Mouse (Mus musculus) heart, embryonic 10.5 days (tissue): ENCODE measurements around the gene Slc22a18. TPM values are rescaled to one million over a fixed set of nuclear protein-coding genes. Genes with fewer than 3 reads are reported as not detected.

Experiments used
- DNase-seq: peaks from one replicate; pipeline ENCODE4 v3.0.0-alpha.2; 2017; ENCODE audit warnings: low spot score
- H3K27ac ChIP-seq: fragments of 300-500 bp; sonication (generic); 2 replicates; pipeline ENCODE4 v1.5.1; 2016; ENCODE audit warnings: mild to moderate bottlenecking
- H3K27me3 ChIP-seq: fragments of 300-500 bp; sonication (generic); 2 replicates; pipeline ENCODE4 v1.6.1; 2016; ENCODE audit warnings: mild to moderate bottlenecking; ENCODE audit not compliant: poor library complexity, insufficient read depth, severe bottlenecking
- H3K36me3 ChIP-seq: fragments of 300-500 bp; sonication (generic); 2 replicates; pipeline ENCODE4 v1.6.1; 2016; ENCODE audit warnings: mild to moderate bottlenecking, moderate library complexity
- H3K4me1 ChIP-seq: fragments of 300-500 bp; sonication (generic); 2 replicates; pipeline ENCODE4 v1.6.1; 2016; ENCODE audit warnings: mild to moderate bottlenecking
- H3K4me3 ChIP-seq: fragments of 300-500 bp; sonication (generic); 2 replicates; pipeline ENCODE4 v1.5.1; 2016; ENCODE audit warnings: mild to moderate bottlenecking, moderate library complexity
- H3K9me3 ChIP-seq: fragments of 300-500 bp; sonication (generic); 2 replicates; pipeline ENCODE4 v1.6.1; 2016; ENCODE audit warnings: mild to moderate bottlenecking, moderate library complexity
- WGBS: fragments of 180-500 bp; shearing (Covaris S2); methylation state at CpG from one replicate; pipeline ENCODE4 v1.1.7; 2016; 5-methylcytosine and 5-hydroxymethylcytosine counted together
- polyA plus RNA-seq: library from polyadenylated mRNA; unstranded; fragments of >200 nt; fragmentation: Nextera tagmentation; extraction: Ambion mirVana; gene quantifications from 2 replicates; pipeline ENCODE4 v1.2.1, GENCODE M21; 2016

Slc22a18 gene
- polyA plus RNA-seq, 1 experiment from 2014 or later = 1.3 TPM

DNA sequence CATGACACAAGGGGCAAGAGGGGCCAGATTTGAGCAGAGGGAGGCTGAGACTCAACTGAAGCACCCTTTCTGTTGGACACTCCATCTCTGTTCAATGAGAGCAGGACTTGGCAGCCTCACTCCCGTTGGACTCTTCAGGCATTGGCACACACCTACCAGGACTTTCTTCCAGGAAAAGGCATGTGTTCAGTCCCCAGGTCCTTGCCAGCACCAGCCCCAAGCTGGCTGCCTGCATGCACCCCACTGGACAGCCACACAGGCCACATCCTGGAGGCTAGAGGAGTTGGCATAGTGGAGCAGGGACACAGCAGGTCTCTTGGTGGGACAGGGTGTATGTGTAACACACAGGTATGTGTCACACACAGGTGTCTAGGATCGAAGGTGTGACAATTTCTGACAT, 26.4 kb upstream of the Slc22a18 start:
- Histone ChIP-seq H3K36me3 (no peaks in the 10 kb centered on the region), H3K27ac (no peak overlapping the region), H3K4me1 (peaks cover 19% of the 10 kb centered on the region), H3K9me3 (no peaks in the 10 kb centered on the region), H3K27me3 (peaks cover 62% of the 10 kb centered on the region), H3K4me3 (no peak overlapping the region)
- WGBS = 67% methylated on average over 2 of the region's 2 CpGs
- no peak for DNase-seq

GRCm38 (mm10) chr7:143458963-143459331, 14.6 kb upstream of the Slc22a18 start:
- peaks cover 34% of the 10 kb centered on the region for H3K27me3 ChIP-seq

GRCm38 (mm10) chr7:143459332-143460211, 14.0 kb upstream of the Slc22a18 start:
- 19% methylated on average over 99 of the region's 100 CpGs for WGBS
- H3K4me1 ChIP-seq = peaks cover 53% of the 10 kb centered on the region
- no peak for DNase-seq
- H3K36me3 ChIP-seq = peaks cover 19% of the 10 kb centered on the region; the same call in 1 of the 2 replicates
- H3K4me3 ChIP-seq = peak overlapping the region; percentile 72
- peaks cover 34% of the 10 kb centered on the region for H3K27me3 ChIP-seq
- H3K27ac ChIP-seq = peak overlapping the region; percentile 92
- peaks cover 17% of the 10 kb centered on the region for H3K9me3 ChIP-seq

More at GRCm38 (mm10) chr7:143458963-143459331, 14.6 kb upstream of the Slc22a18 start:
- 16% methylated on average over 38 of the region's 38 CpGs for WGBS
- Histone ChIP-seq H3K9me3 (peaks cover 17% of the 10 kb centered on the region), H3K4me1 (peaks cover 47% of the 10 kb centered on the region), H3K27ac (peak overlapping the region; percentile 92), H3K36me3 (peaks cover 19% of the 10 kb centered on the region; the same call in 1 of the 2 replicates), H3K4me3 (peak overlapping the region; percentile 72)
- DNase-seq = no peak

DNA sequence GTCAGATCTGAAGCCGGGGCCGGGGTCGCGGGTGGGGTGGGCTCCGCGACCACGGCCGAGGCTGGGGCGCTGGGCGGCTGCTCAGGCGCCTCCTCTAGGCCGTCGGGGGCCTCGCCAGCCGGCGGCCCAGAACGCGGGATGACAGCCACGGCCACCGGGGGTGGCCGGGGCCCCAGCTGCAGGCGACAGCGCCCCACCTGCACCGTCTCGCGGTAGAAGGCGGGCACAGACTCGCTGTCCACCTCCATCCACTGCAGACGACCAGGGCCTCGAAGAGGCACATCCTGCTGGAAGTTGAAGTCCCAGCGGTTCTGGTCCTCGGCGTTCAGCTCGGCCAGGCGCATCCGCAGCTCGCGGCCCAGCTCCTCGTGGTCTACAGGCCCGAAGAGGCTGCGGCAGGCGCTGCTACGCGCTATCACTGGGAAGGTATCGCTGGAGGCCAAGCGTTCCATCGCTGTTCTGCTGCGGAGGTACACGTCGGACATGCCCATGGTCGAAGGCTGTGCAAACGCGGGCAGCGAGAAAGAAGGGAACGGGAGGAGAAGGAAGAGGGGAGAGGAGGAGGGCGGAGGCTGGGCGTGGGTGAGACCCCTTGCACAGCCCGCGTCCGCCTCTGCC, 13.2 kb upstream of the Slc22a18 start:
- no peak for DNase-seq
- WGBS = 23% methylated on average over 60 of the region's 60 CpGs
- H3K27ac ChIP-seq = peak overlapping the region; percentile 92
- H3K36me3 ChIP-seq = peaks cover 19% of the 10 kb centered on the region; the same call in 1 of the 2 replicates
- H3K4me3 ChIP-seq = peak overlapping the region; percentile 72
- H3K9me3 ChIP-seq = peaks cover 17% of the 10 kb centered on the region
- peaks cover 42% of the 10 kb centered on the region for H3K27me3 ChIP-seq
- H3K4me1 ChIP-seq = peaks cover 61% of the 10 kb centered on the region

GRCm38 (mm10) chr7:143460874-143461273, 12.7 kb upstream of the Slc22a18 start, which contains the start of gene Cdkn1c:
Cdkn1c (minus strand) TSS chr7:143461050.
- Histone ChIP-seq H3K4me3 (peak within 1 kb of the TSS; percentile 72), H3K4me1 (peaks cover 62% of the 10 kb centered on the region), H3K27ac (peak within 1 kb of the TSS; percentile 92), H3K36me3 (peaks cover 19% of the 10 kb centered on the region; the same call in 1 of the 2 replicates), H3K27me3 (peaks cover 46% of the 10 kb centered on the region), H3K9me3 (peaks cover 17% of the 10 kb centered on the region)
- 24% methylated on average over 33 of the region's 48 CpGs for WGBS
- DNase-seq = peak; percentile 96

DNA sequence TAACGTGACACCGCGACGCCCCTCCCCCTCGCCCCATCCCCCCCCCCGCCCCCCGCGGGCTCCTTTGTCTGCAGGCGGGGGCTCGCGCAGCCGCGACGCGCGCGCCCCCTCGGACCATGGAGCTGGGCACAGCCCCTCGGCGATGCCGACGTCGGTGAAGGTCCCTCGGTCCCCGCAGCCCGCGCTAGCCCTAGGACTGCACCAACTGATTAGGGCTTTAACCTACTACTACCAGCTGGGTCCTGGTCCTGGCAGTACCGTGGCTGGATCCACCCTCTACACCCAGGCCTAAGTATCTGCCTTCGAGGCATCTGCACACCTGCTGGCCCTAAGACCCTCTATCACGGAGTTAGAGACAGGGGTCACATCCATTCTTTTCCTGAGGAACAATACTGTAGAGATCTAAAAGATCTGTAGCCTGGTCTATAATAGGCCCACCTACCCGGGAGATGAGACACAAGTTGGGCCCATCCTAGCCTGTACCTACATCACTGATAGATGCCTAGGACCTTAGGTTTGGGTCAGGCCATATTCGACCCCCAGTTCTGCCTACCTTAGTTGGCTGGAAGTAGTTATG, 12.2 kb upstream of the Slc22a18 start:
- peak overlapping the region; percentile 88 for H3K27ac ChIP-seq
- H3K36me3 ChIP-seq = peaks cover 19% of the 10 kb centered on the region; the same call in 1 of the 2 replicates
- peak overlapping the region; percentile 72 for H3K4me3 ChIP-seq
- peaks cover 45% of the 10 kb centered on the region for H3K27me3 ChIP-seq
- no peak for DNase-seq
- 31% methylated on average over 24 of the region's 32 CpGs for WGBS
- peaks cover 63% of the 10 kb centered on the region for H3K4me1 ChIP-seq
- H3K9me3 ChIP-seq = peaks cover 17% of the 10 kb centered on the region

- WGBS = 32% methylated on average over 11 of the region's 11 CpGs
- peaks cover 45% of the 10 kb centered on the region for H3K27me3 ChIP-seq
- peak overlapping the region; percentile 72; the same call in 1 of the 2 replicates for H3K4me3 ChIP-seq
These were observed 11.6 kb upstream of the Slc22a18 start for GRCm38 (mm10) chr7:143461920-143462319.

GRCm38 (mm10) chr7:143462516-143462915, 11.0 kb upstream of the Slc22a18 start:
- Histone ChIP-seq H3K4me3 (no peak overlapping the region), H3K4me1 (peaks cover 63% of the 10 kb centered on the region), H3K36me3 (peaks cover 19% of the 10 kb centered on the region; the same call in 1 of the 2 replicates), H3K9me3 (peaks cover 17% of the 10 kb centered on the region), H3K27ac (peak overlapping the region; percentile 85; the same call in 1 of the 2 replicates), H3K27me3 (peaks cover 43% of the 10 kb centered on the region)
- 68% methylated on average over 5 of the region's 5 CpGs for WGBS
- DNase-seq = no peak

More at GRCm38 (mm10) chr7:143461920-143462319, 11.6 kb upstream of the Slc22a18 start:
- Histone ChIP-seq H3K9me3 (peaks cover 17% of the 10 kb centered on the region), H3K4me1 (peaks cover 60% of the 10 kb centered on the region), H3K36me3 (peaks cover 19% of the 10 kb centered on the region; the same call in 1 of the 2 replicates), H3K27ac (peak overlapping the region; percentile 88)
- no peak for DNase-seq

- H3K27ac ChIP-seq = peak overlapping the region; percentile 85
- peaks cover 33% of the 10 kb centered on the region for H3K27me3 ChIP-seq
- peaks cover 17% of the 10 kb centered on the region for H3K9me3 ChIP-seq
- H3K4me1 ChIP-seq = peaks cover 71% of the 10 kb centered on the region
- DNase-seq = peak; percentile 91
- H3K4me3 ChIP-seq = 0 out of 2 replicates have a peak overlapping the region, but pooled peaks have one; percentile 16
- WGBS = 31% methylated on average over 11 of the region's 11 CpGs
- H3K36me3 ChIP-seq = peaks cover 11% of the 10 kb centered on the region; the same call in 1 of the 2 replicates
These were observed 9.6 kb upstream of the Slc22a18 start for GRCm38 (mm10) chr7:143463865-143464415.

GRCm38 (mm10) chr7:143464811-143465560, 8.6 kb upstream of the Slc22a18 start:
- DNase-seq = no peak
- Histone ChIP-seq H3K9me3 (peaks cover 14% of the 10 kb centered on the region), H3K27ac (peak overlapping the region; percentile 85), H3K27me3 (peaks cover 23% of the 10 kb centered on the region), H3K4me1 (peaks cover 69% of the 10 kb centered on the region), H3K4me3 (peak overlapping the region; percentile 58), H3K36me3 (0 out of 2 replicates have a peak, but pooled peaks cover under 1% of the 10 kb centered on the region)
- 17% methylated on average over 56 of the region's 56 CpGs for WGBS

- Histone ChIP-seq H3K4me1 (peaks cover 59% of the 10 kb centered on the region), H3K36me3 (no peaks in the 10 kb centered on the region), H3K27ac (peak overlapping the region; percentile 85; the same call in 1 of the 2 replicates), H3K27me3 (peaks cover 19% of the 10 kb centered on the region), H3K4me3 (no peak overlapping the region), H3K9me3 (peaks cover 2% of the 10 kb centered on the region)
- 34% methylated on average over 14 of the region's 14 CpGs for WGBS
- peak; percentile 89 for DNase-seq
These were observed 7.3 kb upstream of the Slc22a18 start for GRCm38 (mm10) chr7:143466099-143466677.
